Mouse (Mus musculus): Measurements from ENCODE around the gene Med25.
"Not testable (repeated sequence)": the region's sequence is repeated elsewhere in the genome, so short reads cannot be mapped to it uniquely, and the experiment has no call there.

The Med25 gene

DNA sequence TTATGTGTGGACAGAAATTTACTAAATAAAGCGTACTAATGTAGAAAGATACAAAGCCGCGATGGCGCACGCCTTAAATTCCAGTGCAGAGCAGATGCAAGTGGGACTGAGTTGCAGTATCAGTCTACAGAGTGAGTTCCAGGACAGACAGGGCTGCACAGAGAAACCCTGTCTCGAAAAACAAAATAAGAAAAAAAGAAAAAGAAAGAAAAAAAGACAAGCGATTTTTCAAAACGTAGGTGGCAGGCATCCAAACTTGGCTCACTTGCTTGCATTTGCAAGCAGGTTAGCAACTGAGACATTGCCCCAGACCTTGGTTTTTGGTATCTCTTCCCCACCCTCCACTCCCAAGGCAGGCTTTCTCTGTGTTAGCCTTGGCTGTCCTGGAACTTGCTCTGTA is 685 bp upstream of the Med25 start:
- DNase-seq (ENCODE audit: low spot score in 2 of 2): peak in 1 of 2 experiments; percentile 61

DNA sequence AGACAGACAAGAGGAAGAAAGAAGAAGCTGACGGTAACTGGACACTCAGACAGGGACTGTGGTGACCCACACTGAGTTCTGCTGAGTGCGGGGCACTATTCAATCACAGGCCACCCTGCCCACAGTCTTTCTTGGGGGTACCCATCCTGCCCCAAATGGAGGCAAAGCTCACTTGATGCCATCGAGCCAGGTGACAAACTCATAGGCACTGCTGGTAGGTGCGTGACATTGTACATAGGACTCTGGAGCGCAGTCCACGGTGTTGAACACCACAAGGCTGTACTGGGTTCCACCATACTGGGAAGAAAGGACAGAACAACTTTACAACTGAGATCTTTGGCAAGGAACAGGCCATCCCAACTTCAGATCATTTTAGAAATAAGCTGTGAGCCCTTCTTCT is 901 bp downstream of the Med25 start:
- no peak for DNase-seq (ENCODE audit: low spot score in 2 of 2)

DNA sequence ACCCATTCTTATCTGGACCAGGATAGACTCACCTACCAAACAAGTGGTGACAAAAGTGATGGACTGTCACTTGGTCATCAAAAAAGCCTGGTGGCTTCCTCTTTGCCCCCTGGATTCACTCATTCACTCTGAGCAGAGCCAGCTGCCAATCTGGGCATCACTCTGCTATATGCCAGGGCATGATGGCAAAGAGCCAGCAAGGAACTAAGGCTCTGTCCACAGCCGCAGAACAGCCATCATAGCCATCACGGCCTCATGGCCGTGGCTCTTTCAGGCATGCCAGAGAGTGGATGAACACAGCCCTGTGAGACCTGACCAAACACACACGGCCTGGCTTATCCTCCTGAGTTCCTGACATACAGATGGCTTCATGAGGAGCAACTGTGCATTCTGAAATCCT is 1.8 kb downstream of the Med25 start:
- peak in 1 of 2 experiments; percentile 53 for DNase-seq (ENCODE audit: low spot score in 2 of 2)

DNA sequence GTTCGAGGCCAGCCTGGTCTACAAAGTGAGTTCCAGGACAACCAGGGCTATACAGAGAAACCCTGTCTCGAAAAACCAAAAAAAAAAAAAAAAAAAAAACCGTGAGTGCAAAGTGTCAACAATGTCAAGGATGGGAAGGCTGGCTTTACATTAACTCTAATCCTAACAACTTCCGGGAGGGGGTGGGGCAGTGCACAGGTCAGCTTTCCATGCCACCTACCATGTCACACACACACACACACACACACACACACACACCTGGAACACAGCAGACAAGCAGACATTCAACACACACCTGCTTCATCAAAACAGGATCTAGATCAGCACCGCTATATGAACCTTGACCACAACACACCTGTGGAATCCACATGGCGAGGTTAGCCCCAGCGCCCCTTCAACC is 2.3 kb downstream of the Med25 start:
- no peak for DNase-seq (ENCODE audit: low spot score in 2 of 2)

DNA sequence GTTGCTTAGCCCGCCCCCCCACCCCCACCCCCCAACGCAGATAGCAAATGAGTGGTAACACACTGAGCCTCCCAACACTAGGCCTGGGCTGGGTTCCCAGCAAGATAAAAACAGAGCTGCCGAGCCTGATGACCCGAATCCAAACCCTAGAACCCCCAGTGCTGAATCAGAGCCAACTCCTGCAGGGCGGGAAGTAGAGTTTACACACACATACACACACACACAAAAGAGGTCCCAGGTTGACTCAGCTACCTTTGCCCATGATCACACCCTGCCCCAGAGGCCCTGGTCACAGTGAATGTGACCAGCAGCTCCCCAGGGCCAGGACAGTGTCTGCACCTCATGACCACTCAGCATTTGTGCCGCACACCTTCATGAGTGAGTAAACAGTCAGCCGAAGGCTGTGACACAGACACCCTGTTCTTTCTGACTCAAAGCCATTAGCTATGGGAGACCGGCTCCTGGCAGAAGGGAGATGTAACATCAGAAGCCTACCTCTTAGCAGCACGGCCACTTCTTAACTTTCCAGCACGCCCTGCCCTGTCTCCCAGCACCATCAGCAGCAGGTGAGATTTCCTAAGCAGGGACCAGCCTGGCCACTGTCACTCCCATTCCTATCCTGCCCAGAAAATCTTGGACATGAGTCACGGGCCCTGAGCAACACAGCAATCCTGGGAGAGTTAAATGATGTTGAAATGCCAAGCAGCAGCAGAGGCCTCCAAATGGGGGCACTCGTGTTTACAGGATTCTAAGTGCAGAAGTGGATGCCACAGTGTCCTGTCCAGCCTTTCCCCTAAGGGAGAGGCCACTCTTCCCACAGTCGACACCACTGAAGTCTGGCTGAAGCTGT is 4.0 kb downstream of the Med25 start:
- DNase-seq (ENCODE audit: low spot score in 2 of 2): no peak

DNA sequence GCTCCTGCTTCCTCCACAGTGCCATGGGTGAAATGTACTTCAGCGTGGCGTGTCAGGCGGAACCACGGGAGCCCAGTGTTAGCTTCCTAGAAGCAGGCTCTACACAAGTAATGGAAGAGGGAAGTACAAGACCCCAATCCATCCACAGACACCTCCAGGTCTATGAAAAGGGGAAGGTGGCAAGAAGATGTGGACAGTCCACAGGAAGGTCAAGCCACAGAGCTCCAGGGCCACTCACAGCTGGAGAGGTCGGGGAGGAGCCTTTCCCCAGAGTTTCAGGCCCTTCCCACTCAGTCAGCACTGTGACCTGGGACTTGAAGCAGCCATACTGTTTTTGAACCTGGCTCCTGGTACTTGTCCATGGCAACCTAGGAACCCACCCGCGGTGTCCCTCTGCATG is 5.5 kb downstream of the Med25 start:
- no peak for DNase-seq (ENCODE audit: low spot score in 2 of 2)

DNA sequence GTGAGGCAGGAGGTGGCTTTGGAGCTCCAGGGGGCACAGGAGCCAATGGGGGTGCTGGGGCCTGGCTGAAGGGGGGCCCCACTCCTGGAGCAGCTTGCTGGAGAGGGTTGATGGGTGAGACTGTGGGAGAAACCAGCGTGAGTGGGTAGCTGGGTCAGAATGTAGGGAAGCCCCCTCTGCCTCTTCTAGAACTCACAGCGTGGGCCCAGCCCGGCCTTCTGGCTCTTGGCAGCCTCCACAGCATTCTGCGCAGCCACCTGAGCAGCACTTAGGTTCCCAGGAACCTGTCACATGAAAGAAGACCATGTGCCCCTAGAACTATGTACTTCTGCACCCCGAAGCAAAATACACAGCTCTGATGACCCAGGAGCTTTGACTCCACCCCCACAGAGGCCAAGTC is 7.9 kb downstream of the Med25 start:
- DNase-seq (ENCODE audit: low spot score in 2 of 2): no peak

DNA sequence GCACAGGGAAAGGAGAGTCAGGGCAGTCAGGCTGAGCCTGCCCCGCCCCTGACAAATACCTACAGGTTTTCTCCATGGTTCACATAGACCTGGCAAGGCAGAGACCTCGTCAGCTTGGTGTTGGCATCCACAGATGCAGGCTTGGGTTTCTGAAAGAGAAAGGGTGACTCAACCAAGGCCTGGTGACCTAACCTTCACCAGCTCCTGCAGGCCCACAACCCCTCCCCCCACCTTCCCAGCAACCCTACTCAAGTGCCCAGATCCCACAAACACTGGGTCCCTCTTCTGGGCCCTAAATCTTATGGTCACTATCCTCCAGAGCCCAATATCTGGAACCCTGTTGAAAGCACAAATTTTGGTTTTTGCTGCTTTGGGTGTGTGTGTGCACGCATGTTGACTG is 9.5 kb downstream of the Med25 start:
- no peak for DNase-seq (ENCODE audit: low spot score in 2 of 2)

DNA sequence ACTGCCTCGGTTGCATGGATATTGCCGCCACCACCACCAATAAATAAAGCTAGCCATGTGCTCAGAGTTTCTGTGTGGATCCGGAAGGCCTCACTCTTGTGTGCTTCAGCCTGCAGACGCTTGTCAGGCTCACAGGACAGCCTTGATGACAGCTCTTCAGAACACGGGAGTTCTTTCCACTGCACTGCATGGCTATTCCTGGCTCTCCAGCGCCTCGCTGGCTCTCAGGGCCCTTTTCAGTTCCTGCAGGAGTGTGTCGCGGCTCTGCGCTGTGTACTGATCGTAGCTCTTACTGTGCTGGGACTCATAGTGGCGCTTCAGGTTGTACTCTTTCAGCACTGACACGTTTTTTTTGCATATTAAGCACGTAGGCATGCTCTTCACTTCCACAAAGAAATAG is 14.7 kb downstream of the Med25 start:
- DNase-seq (ENCODE audit: low spot score in 2 of 2): no peak

DNA sequence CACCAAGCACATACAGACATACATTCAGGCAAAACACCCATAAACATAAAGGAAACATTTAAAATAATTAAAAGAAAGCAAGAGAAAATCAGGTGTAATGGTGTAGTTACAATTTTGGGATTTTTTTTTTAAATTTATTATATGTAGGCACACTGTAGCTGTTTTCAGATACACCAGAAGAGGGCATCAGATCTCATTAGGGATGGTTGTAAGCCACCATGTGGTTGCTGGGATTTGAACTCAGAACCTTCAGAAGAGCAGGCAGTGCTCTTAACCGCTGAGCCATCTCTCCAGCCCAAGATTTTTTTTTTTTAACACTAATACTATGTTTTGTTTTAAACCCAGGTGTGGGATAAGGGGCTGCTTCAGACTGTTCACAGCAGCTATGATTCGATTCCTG is 20.7 kb downstream of the Med25 start:
- DNase-seq (ENCODE audit: low spot score in 2 of 2): not testable (repeated sequence)

DNA sequence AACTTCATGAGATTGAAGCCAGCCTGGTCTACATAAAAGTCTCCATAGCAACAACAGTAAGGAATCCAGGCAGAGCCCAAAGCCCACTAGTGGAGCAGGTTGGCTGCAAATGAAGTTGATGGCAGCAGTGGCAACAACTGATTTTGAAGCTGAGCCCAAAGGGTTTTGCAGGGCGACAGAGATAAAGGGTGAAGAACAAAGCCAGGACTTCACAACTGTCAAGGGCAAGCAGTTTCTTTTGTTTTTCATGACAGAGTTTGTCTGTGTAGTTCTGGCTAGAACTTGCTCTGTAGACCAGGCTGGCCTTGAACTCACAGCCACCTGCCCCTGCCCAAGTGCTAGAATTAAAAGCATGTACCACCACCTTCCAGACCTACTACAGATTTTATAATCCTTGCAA is 21.3 kb downstream of the Med25 start:
- no peak for DNase-seq (ENCODE audit: low spot score in 2 of 2)

DNA sequence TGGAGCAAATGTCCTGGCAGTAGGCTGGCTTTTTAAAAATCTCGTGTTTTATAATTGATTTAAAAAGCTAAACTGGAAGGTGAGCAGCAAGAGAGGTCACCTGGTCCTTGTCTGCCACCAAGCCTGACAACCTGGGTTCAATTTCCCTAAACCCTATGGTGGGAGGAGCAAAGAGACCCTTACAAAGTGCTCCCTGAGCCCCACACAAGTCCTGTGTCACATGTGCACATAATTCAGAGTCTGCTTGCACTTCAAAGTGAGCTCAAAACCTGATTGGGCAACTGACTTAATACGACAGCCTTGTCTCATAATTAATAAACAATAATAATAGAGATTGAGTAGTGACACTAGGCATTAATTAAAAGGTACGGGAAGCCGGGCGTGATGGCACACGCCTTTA is 21.9 kb downstream of the Med25 start:
- DNase-seq (ENCODE audit: low spot score in 2 of 2): no peak

DNA sequence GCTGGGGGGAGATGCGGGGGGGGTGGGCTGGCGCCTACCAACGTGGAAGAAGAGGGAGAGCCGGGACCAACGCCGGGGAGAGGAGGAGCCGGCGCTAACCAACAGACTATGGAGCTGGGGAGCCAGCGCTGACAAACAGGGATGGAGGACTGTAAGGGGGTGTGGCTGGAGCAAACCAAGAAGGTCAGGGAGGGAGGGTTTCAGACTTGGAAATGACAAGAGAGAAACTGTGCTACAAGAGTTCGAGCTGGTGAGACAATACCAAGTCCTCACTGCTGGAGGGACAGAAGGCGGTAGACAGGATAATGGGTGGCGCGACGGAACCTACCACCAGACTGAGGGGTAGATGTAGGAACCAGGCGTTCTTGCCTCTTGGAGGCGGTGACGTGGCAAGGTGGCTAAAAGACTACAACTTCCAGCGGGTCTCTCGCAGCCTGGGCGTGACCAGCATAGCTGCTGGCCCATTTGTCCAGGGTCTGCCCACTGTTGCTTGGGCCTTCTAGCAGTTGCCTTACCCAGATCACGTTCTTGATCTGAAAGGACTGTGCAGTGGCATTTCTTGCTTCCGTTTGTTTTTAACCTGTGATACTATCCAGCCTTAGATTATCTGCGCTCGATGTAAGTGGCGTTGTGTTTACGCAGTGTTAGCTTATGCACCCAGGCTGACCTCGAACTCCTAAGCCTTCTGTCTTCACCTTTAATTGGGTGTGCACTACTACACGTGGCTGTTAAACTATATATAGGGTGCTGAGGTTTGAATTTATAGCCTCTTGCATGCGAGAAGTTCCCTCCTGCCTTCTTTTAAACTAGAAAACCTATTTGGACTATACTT is 22.6 kb downstream of the Med25 start, which contains the start of gene Ptov1:
Ptov1 (minus strand) TSS at position 92 of the 832 bp plus-strand sequence.
- peak; percentile 97 to 99 for DNase-seq (ENCODE audit: low spot score in 2 of 2)

DNA sequence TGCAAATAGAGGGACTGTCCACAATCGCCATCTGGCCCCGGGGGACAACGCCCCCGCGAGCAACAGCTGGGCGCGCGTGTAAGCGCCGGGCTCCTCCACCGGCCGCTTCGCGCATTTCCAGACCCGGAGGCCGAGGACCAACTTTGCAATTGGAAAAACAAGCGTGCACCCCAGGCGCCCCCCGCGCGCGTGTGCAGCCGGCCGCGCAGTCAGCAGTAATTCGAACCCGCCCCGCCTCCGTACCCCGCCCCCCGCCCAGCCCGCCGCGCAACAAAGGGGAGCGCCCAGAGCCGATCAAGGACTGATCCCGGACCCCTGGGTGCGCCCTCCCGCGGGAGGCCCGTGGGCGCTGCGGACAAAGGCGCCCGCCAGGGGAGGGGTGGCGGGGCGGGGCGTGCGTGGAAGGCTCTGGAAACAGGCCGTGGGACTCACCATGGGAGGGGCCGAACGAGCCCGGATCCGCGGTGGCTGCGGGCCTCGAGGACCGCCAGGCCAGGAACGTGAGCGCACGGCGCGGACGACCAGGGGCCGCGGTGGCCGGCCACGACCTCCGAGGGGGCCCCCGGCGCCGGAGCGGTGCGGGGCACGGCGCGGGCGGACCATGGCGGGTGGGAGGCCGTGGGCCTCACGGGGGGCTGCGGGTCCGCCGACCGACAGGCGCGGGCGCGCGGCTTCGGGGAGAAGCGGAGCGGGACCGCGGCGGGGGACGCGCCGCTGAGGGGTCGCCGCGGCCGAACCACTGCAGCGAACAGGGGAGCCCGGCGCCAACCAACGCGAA is 23.4 kb downstream of the Med25 start:
- DNase-seq (ENCODE audit: low spot score in 2 of 2): peak; percentile 70 to 74

DNA sequence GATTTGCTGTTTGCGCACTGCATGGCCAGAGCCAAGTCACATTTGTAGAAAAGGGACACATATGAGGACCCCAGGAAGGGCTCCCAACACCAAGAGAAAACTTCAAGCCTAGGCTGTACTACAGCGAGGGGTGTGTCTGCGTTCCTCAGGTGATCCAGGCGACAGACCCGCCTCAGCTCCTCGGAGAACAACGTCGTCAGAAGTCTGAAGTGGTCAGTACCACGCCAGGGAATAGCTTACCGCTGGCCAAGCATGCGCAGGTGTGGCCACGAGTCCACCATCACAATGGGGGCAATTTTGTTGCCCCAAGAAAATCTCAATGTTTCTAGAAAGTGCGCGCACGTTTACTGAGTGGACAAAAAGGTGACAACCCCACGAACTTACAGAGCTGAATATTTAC is 24.0 kb downstream of the Med25 start:
- peak in 1 of 2 experiments; percentile 45 for DNase-seq (ENCODE audit: low spot score in 2 of 2)

DNA sequence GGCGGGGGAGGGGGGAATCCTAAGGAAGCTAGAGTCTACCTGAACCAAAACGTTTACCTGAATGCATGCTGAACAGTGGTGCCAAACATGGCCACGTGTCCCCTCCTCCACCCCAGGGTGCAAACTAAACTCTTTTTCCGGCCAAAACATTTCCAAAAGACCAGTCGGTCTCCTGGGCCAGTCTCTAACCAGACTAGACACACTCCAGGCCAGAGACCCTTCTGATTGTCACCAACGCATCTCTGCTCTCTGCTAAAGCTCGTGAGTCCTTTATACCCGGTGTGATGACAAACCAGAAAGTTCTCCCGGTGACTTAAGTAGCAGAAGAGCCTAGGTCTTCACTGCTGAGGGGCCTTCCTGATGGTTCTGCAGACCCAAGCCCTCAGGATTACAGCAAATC is 24.7 kb downstream of the Med25 start:
- DNase-seq (ENCODE audit: low spot score in 2 of 2): no peak

DNA sequence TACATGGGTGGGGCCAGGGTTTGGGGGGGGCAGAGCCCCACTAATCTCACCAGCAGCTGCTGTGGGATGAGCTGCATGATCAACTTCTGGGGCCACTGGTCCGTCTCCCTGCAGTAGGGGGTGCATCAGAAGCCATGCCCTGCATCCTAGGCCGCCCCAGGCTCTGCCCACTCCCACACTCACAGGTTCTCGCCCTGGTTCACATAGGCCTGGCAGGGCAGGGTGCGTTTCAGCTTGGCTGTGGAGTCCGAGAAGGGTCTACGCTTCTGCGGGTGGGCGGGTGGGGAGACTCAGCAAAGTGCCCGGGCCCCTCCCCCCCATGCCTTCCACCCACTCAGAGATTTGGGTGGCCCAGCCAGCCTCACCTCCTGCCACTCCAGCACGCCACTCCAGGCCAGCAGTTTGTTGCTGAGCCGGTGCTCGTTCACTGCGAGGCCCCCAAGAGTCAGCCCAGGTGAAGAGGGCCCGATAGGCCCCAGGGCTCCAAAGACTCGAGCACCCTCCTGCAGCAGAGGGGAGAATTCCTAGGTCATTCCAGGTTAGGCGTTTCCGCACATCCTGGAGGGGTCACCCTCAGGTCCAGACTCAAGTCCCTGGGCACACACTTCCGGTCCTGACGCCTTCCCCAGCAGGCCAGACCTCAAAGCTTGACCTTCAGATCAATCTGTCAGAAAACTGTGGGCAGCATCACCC is 25.4 kb downstream of the Med25 start:
- no peak for DNase-seq (ENCODE audit: low spot score in 2 of 2)

DNA sequence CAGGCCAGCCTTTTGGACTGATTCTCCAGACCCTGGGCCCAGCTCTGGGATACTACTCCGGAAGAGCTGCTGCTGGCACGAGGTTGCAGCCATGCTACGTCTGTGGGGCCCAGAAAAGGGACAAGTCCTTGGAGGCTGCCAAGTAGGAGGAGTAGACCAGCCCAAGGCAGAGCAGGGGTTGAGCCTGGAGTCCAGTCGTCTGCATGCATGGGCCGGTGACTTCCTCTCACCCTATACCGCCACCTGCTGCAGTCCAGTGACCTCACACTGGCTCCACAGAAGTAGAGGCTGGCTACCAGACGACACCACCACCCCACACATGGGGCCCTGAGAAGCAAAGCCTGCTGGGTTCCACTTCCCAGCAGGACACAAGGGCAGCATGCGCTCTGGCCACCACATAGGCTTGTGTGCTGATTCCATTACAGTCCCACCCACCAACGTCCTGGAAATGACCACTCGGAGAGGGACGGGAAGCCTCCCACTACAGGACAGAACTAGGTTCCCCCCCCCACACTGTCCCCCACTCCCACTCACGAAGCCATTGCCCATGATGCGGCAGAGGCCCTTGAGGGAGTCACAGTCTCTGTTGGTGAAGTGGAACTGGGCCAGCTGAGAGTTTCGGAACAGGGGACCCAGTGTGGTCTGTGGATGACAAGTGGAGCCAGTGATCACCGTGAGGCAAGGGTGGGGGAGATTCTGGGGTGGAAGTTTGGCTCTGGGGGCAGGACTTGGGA is 26.1 kb downstream of the Med25 start:
- DNase-seq (ENCODE audit: low spot score in 2 of 2): peak in 1 of 2 experiments; percentile 64

DNA sequence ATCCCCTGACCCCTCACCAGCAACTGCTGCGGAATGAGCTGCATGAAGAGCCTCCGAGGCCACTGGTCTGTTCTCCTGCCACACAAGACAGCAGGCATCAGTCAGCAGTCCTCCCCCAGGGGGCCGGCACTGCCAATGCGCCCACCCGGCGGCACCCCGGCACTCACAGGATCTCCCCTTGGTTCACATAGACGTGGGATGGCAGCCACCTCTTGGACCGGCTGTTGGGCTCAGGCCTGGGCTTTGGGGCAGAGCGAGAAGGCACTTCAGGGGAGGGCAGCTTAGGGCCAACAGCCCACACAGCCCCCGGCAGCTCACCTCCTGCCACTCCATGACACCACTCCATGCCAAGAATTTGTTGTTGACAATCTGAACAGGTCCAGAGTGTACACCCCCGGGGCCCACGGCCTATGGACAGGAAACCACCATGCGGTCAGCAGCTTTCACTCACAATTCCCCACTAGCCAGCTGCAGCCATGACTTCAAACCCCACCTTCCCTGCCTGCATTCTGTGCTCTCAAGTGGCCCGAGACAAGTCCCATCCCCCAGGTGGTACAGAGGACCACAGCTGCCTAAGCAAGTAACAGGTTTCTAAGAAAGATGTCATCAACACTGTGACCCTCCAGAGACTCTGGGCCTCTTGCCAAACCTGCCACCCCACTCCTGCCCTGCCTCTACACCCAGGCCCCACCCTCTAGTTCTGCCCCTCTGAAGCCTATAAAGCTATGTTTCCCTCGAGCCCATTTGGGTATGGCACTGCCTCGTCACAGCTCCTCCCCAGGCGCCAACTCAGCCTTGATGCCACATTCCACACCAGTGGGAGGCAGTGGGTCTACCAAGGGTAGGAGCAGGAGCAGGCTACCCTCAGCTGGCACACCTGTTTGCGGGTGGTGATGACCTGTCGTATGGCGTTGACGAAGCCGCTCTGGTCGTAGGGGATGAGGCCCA is 27.6 kb downstream of the Med25 start:
- no peak for DNase-seq (ENCODE audit: low spot score in 2 of 2)

All from right cerebral cortex, postnatal 10 days (tissue).